25 mouse cellular contexts compared by ENCODE assay signal in the genomic region with DNA sequence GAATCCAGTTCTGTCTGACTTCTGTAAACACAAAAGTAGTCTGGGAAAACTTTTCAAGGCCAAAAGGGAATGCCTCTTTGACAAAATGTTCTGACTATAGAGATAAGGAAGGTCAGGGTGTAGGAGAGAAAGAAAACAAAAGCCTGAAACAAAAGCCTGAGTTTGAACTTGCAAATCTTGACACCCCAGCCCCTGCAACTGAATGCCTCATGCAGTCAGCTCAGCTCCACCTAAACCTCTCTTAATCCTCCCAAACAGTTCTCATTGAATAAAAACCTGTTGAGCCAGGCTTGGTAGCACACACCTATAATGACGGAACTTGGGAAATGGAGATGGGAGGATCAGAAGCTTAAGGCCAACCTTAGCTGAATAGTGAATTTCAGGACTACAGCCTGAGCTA.
DNase-seq lines count a peak whose midpoint lies in the region; ATAC-seq lines count a peak whose summit lies in the region.
"Had no signal": no experiment of that assay in that cellular context is flagged by ENCODE, and none has a peak within 500 bp of the region (broad histone marks: within the 10 kb centered on the region; RNA-seq: fewer than 3 reads in every experiment).

No protein-coding gene starts in this region.

- H3K4me2 ChIP-seq in heart, embryonic 13.5 days: no peak overlapping the region
- H3K4me2 ChIP-seq: embryonic facial prominence, embryonic 13.5 days; hindbrain, embryonic 14.5 days had no signal

- H3K4me3 ChIP-seq in heart, embryonic 13.5 days: no peak overlapping the region
- H3K4me3 ChIP-seq: embryonic facial prominence, embryonic 13.5 days; limb, embryonic 10.5 days; midbrain, embryonic 10.5 days had no signal

- no peaks in the 10 kb centered on the region for H3K36me3 ChIP-seq in heart, embryonic 13.5 days
- H3K36me3 ChIP-seq: embryonic facial prominence, embryonic 13.5 days; G1E; limb, embryonic 10.5 days; midbrain, embryonic 10.5 days had no signal

- H3K4me1 ChIP-seq in heart, embryonic 13.5 days: peaks cover 13% of the 10 kb centered on the region; the same call in 1 of the 2 replicates
- H3K4me1 ChIP-seq: embryonic facial prominence, embryonic 13.5 days; limb, embryonic 10.5 days had no signal

- no peaks in the 10 kb centered on the region for H3K27me3 ChIP-seq in heart, embryonic 13.5 days (replicated peaks)
- H3K27me3 ChIP-seq: embryonic facial prominence, embryonic 13.5 days; Patski had no signal

- H3K27ac ChIP-seq in heart, embryonic 13.5 days (replicated peaks): peak overlapping the region; percentile 28; the same call in 1 of the 2 replicates
- H3K27ac ChIP-seq: embryonic facial prominence, embryonic 13.5 days; hindbrain, embryonic 14.5 days; limb, embryonic 10.5 days; midbrain, embryonic 10.5 days had no signal

- H3K9ac ChIP-seq in heart, embryonic 13.5 days: no peak overlapping the region
- H3K9ac ChIP-seq: embryonic facial prominence, embryonic 13.5 days; hindbrain, embryonic 14.5 days had no signal

- DNase-seq in heart, postnatal 25 days (ENCODE audit: low spot score): no peak
- DNase-seq in testis, postnatal 14 days (ENCODE audit: low spot score): peak; percentile 34
- no peak for DNase-seq in testis, postnatal 10 days (ENCODE audit: low spot score)
- peak; percentile 20 for DNase-seq in gonadal fat pad, adult 2 months (ENCODE audit: low read depth)
- DNase-seq in left cerebral cortex, adult 18-20 months (ENCODE audit: low spot score in 2 of 2): no peak
- DNase-seq in spleen, postnatal 14 days (ENCODE audit: low spot score in 2 of 2): no peak
- DNase-seq: adrenal gland, adult 8-10 months; cerebellum, adult 11-12 months; cerebellum, postnatal 10 days; gastrocnemius, postnatal 14 days; heart, postnatal 36 days; kidney, adult 18-20 months; kidney, postnatal 10 days; liver had no signal

- intact Hi-C loops in heart, postnatal 25 days (cut with DNase I): no loop called here

- no peaks in the 10 kb centered on the region for H3K9me3 ChIP-seq in heart, embryonic 13.5 days
- H3K9me3 ChIP-seq: G1E; limb, embryonic 10.5 days; midbrain, embryonic 10.5 days had no signal

- no peak for ATAC-seq in heart, embryonic 13.5 days (ENCODE audit: extremely low read depth, insufficient number of reproducible peaks, low FRiP score, low TSS enrichment)
- ATAC-seq: activated CD4-positive, CD25-positive, alpha-beta regulatory T cell, adult 4 months; CD4-positive, CD25-positive, alpha-beta regulatory T cell, adult 4 months; forebrain, embryonic 16.5 days; inflammation-experienced regulatory T-cells, adult 6 months; Patski had no signal

- WGBS in heart, embryonic 13.5 days: 53% methylated on average over 1 of the region's 1 CpGs

Comparison
In these comparisons a context has a peak if more than half of its experiments do, and no peak if none do; other contexts are left out.
1. DNase-seq: peak in testis, postnatal 14 days (single experiment) and gonadal fat pad, adult 2 months (single experiment); none in heart, postnatal 25 days (single experiment), testis, postnatal 10 days (single experiment), left cerebral cortex, adult 18-20 months (0 of 2) and spleen, postnatal 14 days (0 of 2).